Mouse (Mus musculus): ENCODE data around the gene Gm49721.
"Not testable (repeated sequence)": the region's sequence is repeated elsewhere in the genome, so short reads cannot be mapped to it uniquely, and the experiment has no call there.

Gene Gm49721

GRCm38 (mm10) chr17:6980144-6980543 lies 1.4 kb downstream of the Gm49721 start:
- not testable (repeated sequence) for DNase-seq (ENCODE audit: low read depth, low spot score)

DNA sequence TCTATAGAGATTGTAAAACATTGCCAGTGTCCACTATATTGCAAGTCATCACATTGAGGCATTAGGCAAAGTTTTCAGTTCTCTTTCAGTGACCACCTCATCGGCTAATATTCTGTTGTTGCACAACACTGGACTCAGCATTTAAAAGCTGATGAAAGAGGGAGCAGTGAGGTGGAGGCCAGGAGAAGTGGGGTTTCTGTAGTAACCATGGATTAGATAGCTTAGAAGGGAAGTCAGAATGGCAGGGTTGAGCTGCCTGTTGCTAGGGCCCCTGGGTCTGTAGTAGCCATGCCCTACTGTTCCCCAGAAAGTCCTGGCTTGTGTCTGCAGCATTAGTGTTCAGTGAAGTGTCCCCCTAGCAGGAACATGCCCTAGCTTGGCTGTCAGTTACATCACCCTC lies 7.4 kb downstream of the Gm49721 start:
- DNase-seq (ENCODE audit: low read depth, low spot score), result not testable (repeated sequence)

- not testable (repeated sequence) for DNase-seq (ENCODE audit: low read depth, low spot score)
Observed at GRCm38 (mm10) chr17:6995504-6995903, 16.8 kb downstream of the Gm49721 start.

- DNase-seq (ENCODE audit: low read depth, low spot score), result not testable (repeated sequence)
Observed at GRCm38 (mm10) chr17:6996826-6997225, 18.1 kb downstream of the Gm49721 start.

DNA sequence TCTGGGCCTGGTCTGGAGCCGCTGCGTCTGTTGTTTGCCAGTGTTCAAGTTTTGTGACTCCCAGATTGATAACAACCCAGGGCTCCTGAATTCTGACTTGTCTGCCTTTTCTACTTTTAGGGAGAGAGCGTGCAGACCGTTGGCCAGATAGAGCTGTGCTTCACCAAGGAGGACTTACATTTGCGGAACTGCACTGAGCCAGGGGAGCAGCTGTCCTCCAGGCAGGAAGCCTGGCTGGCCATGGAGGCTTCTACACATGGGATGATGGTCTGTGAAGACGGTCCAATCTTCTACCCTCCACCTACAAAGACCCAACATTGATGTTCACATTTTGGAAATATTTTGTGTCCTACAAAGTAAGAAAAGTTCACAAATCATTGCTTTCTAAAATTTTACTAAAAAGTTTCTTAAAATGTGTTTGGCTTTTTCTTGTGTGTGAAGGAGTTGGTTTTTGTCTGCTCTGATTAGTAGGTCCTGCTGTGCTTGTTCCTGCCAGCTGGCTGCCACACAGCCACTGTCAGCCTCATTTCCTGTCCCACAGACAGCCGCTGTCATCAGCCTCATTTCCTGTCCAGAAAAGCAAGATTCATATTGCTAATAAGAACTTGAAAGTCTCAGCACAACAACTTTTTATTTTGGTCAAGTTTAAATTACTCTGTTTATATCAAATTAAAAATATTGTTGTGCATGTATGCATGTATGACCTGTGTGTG lies 19.2 kb downstream of the Gm49721 start:
- not testable (repeated sequence) for DNase-seq (ENCODE audit: low read depth, low spot score)

- not testable (repeated sequence) for DNase-seq (ENCODE audit: low read depth, low spot score)
Observed at GRCm38 (mm10) chr17:7001790-7002585, 23.3 kb downstream of the Gm49721 start.

GRCm38 (mm10) chr17:7003392-7003791 lies 24.7 kb downstream of the Gm49721 start:
- not testable (repeated sequence) for DNase-seq (ENCODE audit: low read depth, low spot score)

GRCm38 (mm10) chr17:7005646-7006045 lies 26.9 kb downstream of the Gm49721 start:
- not testable (repeated sequence) for DNase-seq (ENCODE audit: low read depth, low spot score)

DNA sequence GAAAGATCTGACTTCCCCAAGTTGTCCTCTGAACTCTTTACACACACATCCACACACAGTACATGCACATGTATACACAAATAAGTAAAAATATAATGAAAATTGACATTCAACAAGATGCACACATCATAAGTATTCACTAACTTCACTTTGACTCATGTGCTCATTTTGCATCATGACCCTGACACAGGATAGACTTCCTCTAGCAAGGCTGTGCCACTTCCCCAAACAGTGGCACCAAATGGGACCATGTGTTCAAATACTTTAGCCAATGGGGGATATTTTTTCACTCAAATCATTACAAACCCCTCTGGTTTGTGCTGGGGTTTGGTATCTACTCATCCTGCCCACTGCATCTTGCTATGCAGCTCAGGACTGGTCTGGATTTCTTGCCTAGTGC lies 30.2 kb downstream of the Gm49721 start:
- DNase-seq (ENCODE audit: low read depth, low spot score), result not testable (repeated sequence)

- not testable (repeated sequence) for DNase-seq (ENCODE audit: low read depth, low spot score)
Observed at GRCm38 (mm10) chr17:7009440-7009839, 30.7 kb downstream of the Gm49721 start.

GRCm38 (mm10) chr17:7009901-7010300 lies 31.2 kb downstream of the Gm49721 start:
- not testable (repeated sequence) for DNase-seq (ENCODE audit: low read depth, low spot score)

DNA sequence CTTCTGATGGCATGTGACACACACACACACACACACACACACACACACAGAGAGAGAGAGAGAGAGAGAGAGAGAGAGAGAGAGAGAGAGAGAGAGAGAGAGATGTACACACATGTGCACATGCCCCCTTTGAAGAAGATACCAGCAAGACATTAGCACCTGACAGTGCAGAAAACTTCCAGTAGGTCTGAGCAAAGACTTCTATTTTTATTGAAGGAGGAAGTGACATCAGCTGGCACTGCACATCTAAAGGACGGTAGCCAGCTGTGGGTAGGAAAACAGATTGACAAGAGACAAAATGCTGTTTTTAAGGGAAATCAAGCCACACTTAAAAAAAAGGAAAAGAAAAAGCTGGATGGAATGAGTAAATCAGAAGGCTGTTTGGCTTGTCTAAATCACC lies 35.5 kb downstream of the Gm49721 start:
- not testable (repeated sequence) for DNase-seq (ENCODE audit: low read depth, low spot score)

GRCm38 (mm10) chr17:7025257-7025656 lies 46.6 kb downstream of the Gm49721 start, which contains the start of gene Gm1604a:
Gene Gm1604a (plus strand): TSS chr17:7025568.
- not testable (repeated sequence) for DNase-seq (ENCODE audit: low read depth, low spot score)

DNA sequence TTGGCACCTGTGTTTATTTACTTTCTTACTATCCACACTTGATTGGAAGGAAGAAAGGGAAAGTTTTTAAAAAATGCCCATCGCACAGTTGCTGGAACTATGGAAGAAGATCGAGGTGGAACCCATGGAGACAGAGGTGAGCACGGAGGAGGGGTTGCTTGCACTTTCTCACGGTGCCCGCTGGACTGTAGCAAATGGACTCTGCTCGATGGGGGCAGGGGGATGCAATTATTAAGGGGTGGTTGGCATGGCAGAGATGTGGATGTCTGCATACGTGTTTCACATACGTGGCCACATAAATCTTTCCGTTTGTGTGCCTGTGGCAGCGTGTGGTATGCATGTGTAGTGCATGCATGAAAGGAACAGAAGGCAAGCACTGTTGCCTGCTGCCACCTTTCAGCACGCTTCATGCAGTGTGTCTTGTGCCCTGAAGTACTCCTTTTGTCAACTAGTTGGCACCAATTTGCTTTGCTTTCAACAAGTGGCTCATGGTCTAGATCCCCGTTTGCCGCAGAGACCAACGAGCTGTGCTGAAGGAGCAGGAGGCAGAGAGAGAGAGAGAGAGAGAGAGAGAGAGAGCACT lies 47.2 kb downstream of the Gm49721 start:
- DNase-seq (ENCODE audit: low read depth, low spot score), result not testable (repeated sequence)

- not testable (repeated sequence) for DNase-seq (ENCODE audit: low read depth, low spot score)
Observed at GRCm38 (mm10) chr17:7030204-7030603, 51.5 kb downstream of the Gm49721 start.

GRCm38 (mm10) chr17:7030622-7031174 lies 52.0 kb downstream of the Gm49721 start:
- DNase-seq (ENCODE audit: low read depth, low spot score), result not testable (repeated sequence)

GRCm38 (mm10) chr17:7033192-7034166 lies 54.8 kb downstream of the Gm49721 start:
- not testable (repeated sequence) for DNase-seq (ENCODE audit: low read depth, low spot score)

DNA sequence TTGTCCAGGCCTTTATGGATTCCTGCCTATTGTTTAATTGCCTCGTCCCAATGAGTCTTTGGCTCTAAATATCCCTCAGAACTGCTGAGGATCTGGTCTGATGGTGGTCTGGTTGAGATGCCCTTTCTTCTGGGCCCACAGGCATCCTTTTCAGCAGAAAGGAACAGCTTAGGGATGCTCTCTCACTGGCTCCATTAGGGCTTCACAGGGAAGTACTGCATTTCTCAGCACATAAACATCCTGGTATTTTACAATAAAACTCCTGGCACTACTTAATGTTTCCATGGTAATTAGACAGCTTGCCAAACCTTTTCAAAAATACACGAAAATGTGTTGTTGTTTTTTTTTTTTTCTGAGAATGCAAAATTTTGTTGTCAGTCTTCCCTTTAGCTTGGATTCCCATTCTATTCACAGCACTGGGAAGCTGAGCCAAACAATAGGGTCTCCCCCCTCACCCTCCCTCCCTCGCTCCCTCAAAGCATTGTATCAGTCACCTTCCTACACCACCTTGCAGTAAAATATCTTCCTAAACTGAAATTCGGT lies 90.4 kb downstream of the Gm49721 start:
- DNase-seq (ENCODE audit: low read depth, low spot score), result not testable (repeated sequence)

- not testable (repeated sequence) for DNase-seq (ENCODE audit: low read depth, low spot score)
Observed at GRCm38 (mm10) chr17:7069561-7070240, 91.0 kb downstream of the Gm49721 start.

DNA sequence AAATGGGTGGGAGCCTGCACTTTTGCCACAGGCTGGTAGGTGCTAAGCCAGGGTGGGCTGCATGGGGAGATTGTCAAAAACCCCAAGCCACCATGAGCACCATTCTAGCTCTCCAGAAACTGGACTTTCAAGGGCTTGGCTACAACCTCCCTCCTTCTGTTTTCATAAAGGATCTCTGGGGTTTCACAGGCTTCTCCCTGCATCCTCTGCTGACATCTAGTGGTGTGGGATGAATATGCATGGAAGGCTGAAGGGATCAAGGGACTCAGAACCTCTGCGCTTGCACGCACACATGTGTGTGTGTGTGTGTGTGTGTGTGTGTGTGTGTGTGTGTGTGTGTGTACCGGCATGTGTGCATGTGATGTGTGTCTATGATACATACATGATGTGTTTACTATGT lies 95.8 kb downstream of the Gm49721 start:
- DNase-seq (ENCODE audit: low read depth, low spot score), result peak; percentile 50
